Mouse (Mus musculus): ENCODE results near the gene Gm6370. TPM values are rescaled to one million over a fixed set of nuclear protein-coding genes. Genes with fewer than 3 reads are reported as not detected.

The Gm6370 gene
- polyA plus RNA-seq, 1 experiment from 2014 or later, result not detected

Other genes starting within 250 kb of the Gm6370 start
- 0.04 and 0.05 TPM in 2 replicates for gene Wasf3, start 106.4 kb upstream of the Gm6370 start, polyA plus RNA-seq (2015; fragmentation: Nextera tagmentation; extraction: Ambion mirVana)
- not detected in 2 replicates for gene Gm6408, start 9.4 kb upstream of the Gm6370 start, polyA plus RNA-seq (2015; fragmentation: Nextera tagmentation; extraction: Ambion mirVana)
- gene 4930449I24Rik, start 11.0 kb downstream of the Gm6370 start, polyA plus RNA-seq (2015; fragmentation: Nextera tagmentation; extraction: Ambion mirVana), result not detected in 2 replicates
- not detected in 2 replicates for gene Gm3402, start 22.8 kb downstream of the Gm6370 start, polyA plus RNA-seq (2015; fragmentation: Nextera tagmentation; extraction: Ambion mirVana)
- gene Gm3404, start 34.4 kb downstream of the Gm6370 start, polyA plus RNA-seq (2015; fragmentation: Nextera tagmentation; extraction: Ambion mirVana), result not detected in 2 replicates
- gene Gm3409, start 46.3 kb downstream of the Gm6370 start, polyA plus RNA-seq (2015; fragmentation: Nextera tagmentation; extraction: Ambion mirVana), result not detected in 2 replicates
- gene Gm3415, start 64.8 kb downstream of the Gm6370 start, polyA plus RNA-seq (2015; fragmentation: Nextera tagmentation; extraction: Ambion mirVana), result not detected in 2 replicates
- 0.13 and 0.20 TPM in 2 replicates for gene Gpr12, start 93.9 kb downstream of the Gm6370 start, polyA plus RNA-seq (2015; fragmentation: Nextera tagmentation; extraction: Ambion mirVana)